Mouse (Mus musculus) liver, embryonic 14.5 days (tissue): Measurements from ENCODE around the gene Tmem106a.

Experiments used
- CTCF ChIP-seq: IDR thresholded peaks from 2 replicates; pipeline ENCODE4 v1.5.1; 2016; ENCODE audit warnings: antibody characterized with exemption, low read depth, control low read depth
- EP300 ChIP-seq: IDR thresholded peaks from 2 replicates; pipeline ENCODE4 v1.6.1; 2016; ENCODE audit warnings: antibody characterized with exemption, low read depth

- TF ChIP-seq CTCF = no peak
- no peak for TF ChIP-seq EP300
These were observed 17.1 kb downstream of the Tmem106a start, which contains the start of gene Gm11634 for GRCm38 (mm10) chr11:101599156-101599555.
